Mouse (Mus musculus) T-helper 17 cell (primary cell): ENCODE results near the gene Ncapd2.

ENCODE experiments used
- in situ Hi-C, 2 experiments: fragments of 300-600 bp; cut with MboI, MseI; formaldehyde crosslinking; loops; 1 replicate in 1 of 2; 2 replicates in 1 of 2; pipeline ENCODE4 v1.15.1; 2025; ENCODE audit warnings: high pct_unique_total_duplicates in 2 of 2

Gene Ncapd2

DNA sequence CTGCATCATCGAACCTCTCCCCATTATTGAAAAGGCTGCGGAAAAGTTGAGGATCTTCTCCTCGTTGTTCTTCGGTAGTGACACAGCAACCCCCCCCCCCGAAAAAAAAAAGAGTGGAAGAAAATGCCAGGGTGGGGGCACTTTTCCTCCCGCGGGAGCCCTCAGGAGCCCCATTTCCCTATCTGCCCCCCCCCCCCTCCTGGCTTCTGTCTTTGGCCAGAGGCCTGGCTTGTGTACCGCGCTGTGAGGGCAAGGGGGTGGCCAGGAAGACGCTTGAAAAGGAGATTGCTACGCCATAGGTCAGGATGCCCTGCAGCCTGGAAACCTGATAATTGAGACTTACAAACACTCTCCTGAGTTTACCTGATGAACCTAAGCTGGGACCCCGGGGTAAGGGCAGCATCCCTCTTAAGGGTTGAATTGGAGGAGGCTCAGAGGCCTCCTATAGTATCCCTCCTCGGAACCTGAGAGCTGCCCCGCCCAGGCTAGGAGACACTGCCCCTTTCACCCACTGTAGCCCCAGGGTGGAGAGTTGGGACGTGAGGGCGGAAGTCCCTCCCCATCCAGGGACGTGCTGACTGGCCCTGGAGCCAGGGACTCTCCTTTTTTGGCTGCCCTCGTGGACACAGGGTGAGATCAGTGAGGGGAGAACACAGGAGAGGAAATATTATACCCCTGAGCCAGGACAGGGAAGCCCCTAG is 25.3 kb downstream of the Ncapd2 start, which contains the start of gene Gapdh:
Gene Gapdh, minus strand, starts transcription at position 417 of the 701 bp plus-strand sequence.
- in situ Hi-C loops, result no loop called here

DNA sequence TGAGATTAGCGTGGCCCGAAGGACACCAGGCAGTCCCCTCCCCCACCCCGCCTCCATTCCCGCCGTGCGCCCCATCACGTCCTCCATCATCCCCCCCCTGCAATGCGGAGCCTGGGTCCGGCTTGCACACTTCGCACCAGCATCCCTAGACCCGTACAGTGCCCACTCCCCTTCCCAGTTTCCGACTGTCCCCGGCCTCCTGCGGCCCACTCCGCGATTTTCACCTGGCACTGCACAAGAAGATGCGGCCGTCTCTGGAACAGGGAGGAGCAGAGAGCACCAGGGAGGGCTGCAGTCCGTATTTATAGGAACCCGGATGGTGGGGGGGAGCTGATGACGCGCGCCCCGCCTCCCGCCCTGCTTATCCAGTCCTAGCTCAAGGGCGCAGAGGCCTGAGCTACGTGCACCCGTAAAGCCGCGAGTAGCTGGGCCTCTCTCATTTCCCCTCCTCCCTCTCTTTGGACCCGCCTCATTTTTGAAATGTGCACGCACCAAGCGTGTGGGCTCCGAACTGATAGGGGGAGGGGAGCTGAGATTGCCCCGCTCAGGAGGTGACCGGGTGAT is 26.1 kb downstream of the Ncapd2 start:
- in situ Hi-C loops, result no loop called here

DNA sequence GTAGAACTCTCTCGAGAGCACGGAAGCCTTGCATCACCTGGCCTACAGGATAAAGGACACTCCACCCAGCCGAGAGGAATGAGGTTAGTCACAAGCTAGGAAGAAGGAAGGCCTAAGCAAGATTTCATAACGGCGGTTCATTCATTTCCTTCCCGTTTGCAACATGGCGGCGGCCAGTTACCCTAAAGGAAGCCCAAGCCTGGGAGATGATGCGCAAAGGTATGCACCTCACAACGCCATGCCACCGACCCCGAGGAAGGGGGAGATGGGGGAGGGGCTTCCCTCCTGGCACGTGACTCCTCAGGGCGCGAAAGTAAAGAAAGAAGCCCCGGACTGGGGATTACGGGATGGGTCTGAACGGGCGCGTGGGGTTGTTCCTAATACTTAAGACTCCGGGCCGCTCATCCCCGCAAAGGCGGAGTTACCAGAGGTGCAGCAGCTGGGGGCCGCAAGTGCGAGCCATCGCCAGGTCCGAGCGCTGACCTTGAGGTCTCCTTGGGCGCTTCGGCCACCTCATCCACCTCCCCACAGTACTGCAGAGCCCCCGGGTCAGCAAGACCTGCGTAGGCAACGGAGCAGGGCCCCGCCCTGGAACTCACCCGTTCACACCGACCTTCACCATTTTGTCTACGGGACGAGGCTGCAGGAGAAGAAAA is 26.7 kb downstream of the Ncapd2 start:
- in situ Hi-C loops, result loop anchor here in 1 of 2 experiments (5.0 kb wide), 1 partner anchor 108 kb away; no protein-coding TSS in a partner anchor

- in situ Hi-C loops, result loop anchor here in 1 of 2 experiments (5.0 kb wide), 1 partner anchor 108 kb away; no protein-coding TSS in a partner anchor
These were observed 27.5 kb downstream of the Ncapd2 start for GRCm38 (mm10) chr6:125163801-125164657.

GRCm38 (mm10) chr6:125162615-125163305 is 28.7 kb downstream of the Ncapd2 start:
- in situ Hi-C loops, result loop anchor here in 1 of 2 experiments (5.0 kb wide), 1 partner anchor 110 kb away; no protein-coding TSS in a partner anchor

DNA sequence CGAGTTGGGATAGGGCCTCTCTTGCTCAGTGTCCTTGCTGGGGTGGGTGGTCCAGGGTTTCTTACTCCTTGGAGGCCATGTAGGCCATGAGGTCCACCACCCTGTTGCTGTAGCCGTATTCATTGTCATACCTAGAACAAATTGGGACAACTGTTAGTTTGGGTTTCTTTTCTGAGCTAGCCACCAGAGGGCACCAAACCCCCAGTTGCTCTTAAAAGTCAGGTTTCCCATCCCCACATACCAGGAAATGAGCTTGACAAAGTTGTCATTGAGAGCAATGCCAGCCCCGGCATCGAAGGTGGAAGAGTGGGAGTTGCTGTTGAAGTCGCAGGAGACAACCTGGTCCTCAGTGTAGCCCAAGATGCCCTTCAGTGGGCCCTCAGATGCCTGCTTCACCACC is 29.5 kb downstream of the Ncapd2 start:
- in situ Hi-C loops, result loop anchor here in 1 of 2 experiments (5.0 kb wide), 1 partner anchor 110 kb away; no protein-coding TSS in a partner anchor

- in situ Hi-C loops, result loop anchor here in 1 of 2 experiments (5.0 kb wide), 1 partner anchor 111 kb away; no protein-coding TSS in a partner anchor
These were observed 30.4 kb downstream of the Ncapd2 start for GRCm38 (mm10) chr6:125160854-125161760.

- in situ Hi-C loops, result loop anchor here in 1 of 2 experiments (5.0 kb wide), 1 partner anchor 112 kb away; no protein-coding TSS in a partner anchor
These were observed 31.0 kb downstream of the Ncapd2 start for GRCm38 (mm10) chr6:125160558-125160853.

DNA sequence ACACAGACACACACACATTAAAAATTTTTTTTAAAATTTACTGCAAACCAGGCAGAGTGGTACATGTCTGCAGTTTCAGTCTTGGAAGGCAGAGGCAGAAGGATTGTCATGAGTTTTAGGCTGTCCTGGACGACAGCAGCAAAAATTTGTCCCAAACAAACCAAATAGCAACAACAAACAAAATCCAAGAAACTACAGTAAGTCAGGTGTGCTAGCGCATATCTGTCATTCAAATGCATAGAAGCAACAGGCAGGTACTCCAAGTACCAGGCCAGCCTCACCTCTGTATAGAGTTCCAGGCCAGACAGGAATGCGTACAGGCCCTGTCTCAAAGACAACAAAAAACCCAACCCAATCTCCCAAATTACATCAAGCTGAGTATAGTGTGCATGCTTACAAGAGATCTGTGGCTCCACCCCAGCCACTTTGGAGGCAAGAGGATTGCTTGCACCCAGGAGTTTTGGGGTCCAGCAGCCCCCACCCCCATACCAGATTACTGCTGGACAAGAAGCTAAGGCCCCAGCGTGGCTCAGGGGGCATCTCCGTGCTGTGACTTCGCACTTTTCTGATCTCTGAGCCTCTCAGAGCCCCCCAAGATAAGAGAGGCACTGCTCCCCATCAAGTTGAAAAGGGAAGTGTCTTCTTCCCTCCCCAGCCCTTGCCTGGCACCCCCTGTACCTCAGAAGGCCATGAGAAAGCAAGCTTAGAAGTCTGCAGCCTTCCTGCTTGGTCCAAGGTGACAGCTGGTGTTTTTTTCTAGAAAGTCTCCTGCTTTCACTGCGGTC is 31.5 kb downstream of the Ncapd2 start:
- in situ Hi-C loops, result loop anchor here in 1 of 2 experiments (5.0 kb wide), 1 partner anchor 112 kb away; no protein-coding TSS in a partner anchor

DNA sequence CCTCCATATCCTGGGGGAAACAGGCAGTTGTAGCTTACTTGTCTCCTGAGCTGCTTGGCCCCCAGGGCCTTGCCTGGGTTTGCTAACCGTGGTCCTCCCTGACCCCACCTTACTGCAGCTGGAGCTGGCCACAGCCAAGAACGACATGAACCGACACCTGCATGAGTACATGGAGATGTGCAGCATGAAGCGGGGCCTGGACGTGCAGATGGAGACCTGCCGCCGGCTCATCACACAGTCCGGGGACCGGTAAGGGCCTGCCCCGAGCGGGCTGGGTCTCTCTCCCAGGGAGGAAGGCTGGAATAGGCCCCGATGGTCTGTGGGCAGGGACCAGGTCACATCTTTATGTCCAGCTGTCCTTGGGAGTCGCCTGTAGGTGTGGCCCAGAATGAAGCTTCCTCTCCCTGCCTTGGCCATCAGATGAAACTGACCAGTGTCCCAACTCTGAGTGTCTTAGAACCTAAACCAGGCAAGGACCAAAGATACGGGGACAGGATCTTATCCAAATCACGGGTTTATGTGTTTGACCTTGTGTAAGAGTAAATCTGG is 32.5 kb downstream of the Ncapd2 start:
- in situ Hi-C loops, result no loop called here

- in situ Hi-C loops, result no loop called here
These were observed 34.4 kb downstream of the Ncapd2 start for GRCm38 (mm10) chr6:125156903-125157614.

DNA sequence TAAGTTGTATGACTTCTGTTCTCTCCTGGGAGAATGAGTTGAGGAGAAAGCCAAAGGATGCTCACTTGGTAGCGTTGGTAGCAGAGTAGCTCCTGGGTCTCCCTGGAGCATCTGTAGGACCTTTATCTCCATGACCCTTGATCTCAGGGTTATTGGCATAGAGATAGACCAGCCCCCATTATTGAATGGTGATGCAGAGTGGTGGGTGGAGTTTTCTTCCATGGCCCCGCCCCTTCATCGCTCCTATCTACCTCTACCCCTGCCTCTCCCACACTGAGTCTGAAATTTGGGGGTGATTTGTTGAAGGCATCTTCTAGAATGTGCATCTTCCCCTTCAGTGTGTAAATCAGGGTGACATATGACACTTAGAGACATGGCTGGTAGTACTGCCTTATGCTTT is 35.0 kb downstream of the Ncapd2 start:
- in situ Hi-C loops, result no loop called here

DNA sequence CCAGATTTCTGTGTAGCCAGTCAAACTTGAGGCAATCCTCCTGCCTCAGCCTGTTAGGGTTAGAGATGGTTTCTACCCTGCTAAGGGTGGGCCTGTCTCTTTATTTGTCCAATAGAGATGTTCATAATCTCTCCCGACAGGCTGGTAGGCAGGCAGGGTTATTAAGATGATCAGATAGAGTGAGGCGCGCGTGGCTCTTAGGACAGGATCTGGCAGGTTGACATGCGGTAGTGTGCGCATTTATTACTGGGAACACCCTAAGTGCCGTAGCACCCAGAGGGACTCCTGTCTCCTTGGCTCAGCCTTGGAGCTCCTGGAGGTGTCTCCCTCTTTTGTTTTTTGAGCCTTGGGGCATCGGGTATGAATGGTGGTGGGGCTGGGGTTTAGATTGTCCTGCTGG is 36.2 kb downstream of the Ncapd2 start:
- in situ Hi-C loops, result no loop called here

GRCm38 (mm10) chr6:125154550-125154949 is 37.0 kb downstream of the Ncapd2 start:
- in situ Hi-C loops, result no loop called here

DNA sequence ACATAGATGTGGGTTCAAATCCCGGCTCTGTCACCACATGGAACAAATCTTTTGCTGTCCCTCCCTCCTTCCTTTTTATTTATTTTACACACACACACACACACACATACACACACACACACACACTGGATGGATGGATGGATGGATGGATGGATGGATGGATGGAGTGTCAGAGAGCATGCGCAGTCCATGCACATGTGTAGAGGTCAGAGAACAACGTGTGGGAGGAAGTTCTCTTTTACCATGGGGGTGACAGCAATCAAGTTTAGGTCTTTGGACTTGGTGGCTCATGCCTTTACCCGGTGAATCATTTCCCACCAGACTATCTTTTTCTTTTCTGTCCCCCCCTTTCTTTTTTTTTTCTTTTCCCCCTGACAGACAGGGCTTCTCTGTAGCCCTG is 37.8 kb downstream of the Ncapd2 start:
- in situ Hi-C loops, result no loop called here

DNA sequence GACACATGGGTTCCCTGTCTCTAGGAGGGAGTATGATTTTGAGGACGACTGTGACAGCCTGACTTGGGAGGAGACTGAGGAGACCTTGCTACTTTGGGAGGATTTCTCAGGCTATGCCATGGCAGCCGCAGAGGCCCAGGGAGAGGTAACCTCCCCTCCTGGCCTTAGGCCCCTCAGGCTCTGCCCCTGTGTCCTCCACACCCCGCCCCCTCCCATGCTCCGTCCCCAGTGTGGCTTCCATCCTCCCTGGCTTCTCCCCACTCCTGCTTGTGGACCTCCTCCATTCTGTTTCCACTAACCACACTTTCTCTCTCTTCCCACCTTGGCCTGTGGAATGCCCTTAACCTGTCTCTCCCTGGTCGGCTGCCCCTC is 38.5 kb downstream of the Ncapd2 start:
- in situ Hi-C loops, result no loop called here

DNA sequence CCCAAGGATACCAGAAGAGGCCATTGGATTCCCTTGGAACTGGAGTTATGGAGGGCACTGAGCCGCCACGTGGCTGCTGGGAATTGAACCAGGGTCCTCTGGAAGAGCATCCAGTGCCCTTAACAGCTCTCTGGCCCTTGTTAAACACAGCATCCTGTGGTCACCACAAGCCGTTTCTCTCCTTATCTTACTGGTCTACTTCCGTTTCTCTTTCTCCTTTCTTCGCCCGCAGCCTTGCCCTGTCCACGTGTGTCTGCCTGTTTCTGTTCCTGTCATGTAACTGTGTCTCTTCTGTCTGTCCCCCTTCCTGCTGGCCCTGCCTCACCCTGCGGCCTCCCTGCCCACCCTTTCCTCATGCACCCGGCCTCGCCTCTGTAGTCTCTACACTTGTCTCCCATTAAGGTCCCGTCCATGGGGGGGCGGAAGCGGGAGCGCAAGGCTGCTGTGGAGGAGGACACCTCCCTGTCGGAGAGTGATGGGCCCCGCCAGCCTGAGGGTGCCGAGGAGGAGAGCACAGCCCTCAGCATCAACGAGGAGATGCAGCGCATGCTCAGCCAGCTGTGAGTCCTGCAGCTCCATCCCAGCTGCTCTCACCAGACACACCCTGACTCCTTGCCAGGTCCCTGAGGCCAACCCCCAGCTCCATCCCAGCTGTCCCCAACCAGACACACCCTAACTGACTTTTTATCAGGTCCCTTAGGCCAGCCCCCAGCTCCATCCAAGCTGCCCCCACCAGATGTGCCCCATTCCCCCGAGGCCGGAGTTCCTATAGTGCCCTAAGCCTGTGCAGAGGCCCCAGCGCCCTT is 39.1 kb downstream of the Ncapd2 start:
- in situ Hi-C loops, result no loop called here
